Mouse (Mus musculus) erythroblast, adult 5-6 weeks (primary cell): ENCODE data around the gene Rnf141. TPM values are rescaled to one million over a fixed set of nuclear protein-coding genes. Genes with fewer than 3 reads are reported as not detected.

Experiments
- ATAC-seq: replicated peaks from 2 replicates; pipeline ENCODE4 v1.8.0; 2016; ENCODE audit warnings: moderate number of reproducible peaks, mild to moderate bottlenecking, moderate TSS enrichment, inconsistent platforms; ENCODE audit not compliant: poor library complexity, low FRiP score, severe bottlenecking
- total RNA-seq, 2 experiments: library from RNA; stranded (forward) in 1 of 2; stranded (reverse) in 1 of 2; fragments of 150-400 nt in 1 of 2; fragments of 200-764, 138-1000 nt in 1 of 2; gene quantifications; 2 replicates each; pipeline versions ENCODE4 v1.2.3 to v1.2.4; 2015 to 2017; ENCODE audit warnings: low replicate concordance in 2 of 2

Rnf141 gene
- total RNA-seq (2015; ENCODE audit: low replicate concordance) (11.0 and 17.8 TPM in 2 replicates), total RNA-seq (2017; ENCODE audit: low replicate concordance) (12.3 and 14.7 TPM in 2 replicates)

- ATAC-seq, result peak; percentile 95
Measured at GRCm38 (mm10) chr7:110843916-110844874, at the start of gene Rnf141. Gene Rnf141 (minus strand): TSS chr7:110844457.

- 0 out of 2 replicates have a peak, but pooled peaks have one; percentile 30 for ATAC-seq
Measured at GRCm38 (mm10) chr7:110891501-110891986, 47.3 kb upstream of the Rnf141 start.

DNA sequence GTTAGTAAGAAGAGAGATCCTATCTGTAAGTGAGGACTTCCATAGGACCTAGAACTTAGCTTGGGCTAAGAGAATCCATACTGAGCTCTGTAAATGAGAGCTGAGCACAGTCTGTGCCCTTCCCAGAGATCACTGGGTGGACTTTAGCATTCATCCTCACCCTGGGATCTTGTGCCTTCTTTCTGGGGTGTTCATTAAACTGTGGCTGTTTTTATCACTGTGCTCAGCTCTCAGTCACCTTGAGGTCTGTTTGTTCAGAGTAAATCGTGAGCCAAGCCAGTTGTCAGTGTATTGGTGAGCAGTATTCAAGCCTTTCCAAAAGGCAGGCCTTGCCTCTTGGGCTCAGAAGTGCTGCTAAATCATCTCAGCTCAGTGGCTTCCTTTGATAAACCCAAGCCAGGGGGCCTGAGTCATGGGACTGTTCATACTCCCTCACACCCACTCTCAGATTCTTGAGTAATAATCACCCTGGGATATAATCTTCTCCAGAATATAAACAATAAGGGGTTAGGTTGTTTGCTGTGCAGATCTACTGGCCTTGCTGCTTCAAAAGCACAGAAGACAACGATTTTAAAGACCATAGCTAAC is 37.6 kb upstream of the Rnf141 start:
- no peak for ATAC-seq

- no peak for ATAC-seq
Measured at GRCm38 (mm10) chr7:110878028-110878427, 33.8 kb upstream of the Rnf141 start.

DNA sequence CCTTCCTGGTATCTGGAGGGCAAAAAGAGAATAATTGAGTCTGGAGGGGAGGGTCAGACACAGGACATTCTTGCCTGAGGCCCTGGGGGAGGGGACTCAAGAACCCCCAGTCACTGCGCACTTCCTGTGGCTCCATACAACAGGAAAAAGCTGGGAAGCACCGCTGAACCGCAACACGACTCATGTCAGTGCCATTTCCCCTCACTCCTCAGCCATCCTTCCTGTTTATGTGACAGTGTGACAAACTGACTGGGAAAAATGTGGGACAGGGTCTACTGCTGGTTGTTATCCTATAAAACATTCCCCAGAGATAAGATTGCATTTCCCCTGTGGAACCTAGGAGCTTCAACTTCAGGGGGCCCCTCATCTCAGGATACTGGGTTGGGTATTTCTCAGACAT is 32.7 kb upstream of the Rnf141 start:
- ATAC-seq, result no peak

DNA sequence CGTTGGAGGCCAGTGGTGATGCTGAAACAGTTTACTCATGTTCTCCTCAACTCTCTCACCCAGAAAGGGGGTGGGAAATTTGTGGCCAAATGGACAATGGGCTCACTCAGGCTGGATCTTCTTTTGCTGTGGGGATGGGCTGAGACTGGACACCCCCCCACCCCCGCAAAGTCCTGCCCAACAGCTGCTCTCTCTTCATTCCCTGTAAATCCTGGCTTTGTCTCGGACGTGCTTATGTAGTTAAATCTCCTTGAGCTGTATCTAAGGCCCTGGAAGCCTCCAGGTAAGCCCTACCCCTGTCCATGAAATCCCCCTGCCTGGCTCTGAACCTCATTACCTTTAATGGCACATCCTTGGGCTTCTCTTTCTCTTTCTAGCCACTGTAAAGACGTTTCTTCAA is 24.6 kb upstream of the Rnf141 start:
- ATAC-seq, result no peak

- no peak for ATAC-seq
Measured at GRCm38 (mm10) chr7:110867116-110867515, 22.9 kb upstream of the Rnf141 start.

DNA sequence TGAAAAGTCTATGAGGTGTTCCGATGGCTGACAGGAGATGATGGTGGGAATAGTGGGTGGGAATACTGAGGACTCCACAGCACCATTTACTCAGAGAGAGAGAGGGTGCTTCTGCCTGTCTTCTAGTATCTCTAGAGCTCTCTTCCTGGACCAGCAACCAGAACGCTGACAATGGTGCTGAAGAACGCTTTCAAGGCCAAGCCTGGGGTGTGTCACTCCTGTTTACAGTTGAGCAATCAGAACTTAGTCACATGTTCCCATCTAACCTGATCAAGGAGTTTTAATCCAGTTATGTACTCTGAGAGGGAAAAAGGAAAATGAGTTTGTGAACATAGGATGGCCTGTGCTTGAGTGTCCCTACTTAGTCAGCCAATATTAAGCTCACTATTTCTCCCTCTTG is 21.8 kb upstream of the Rnf141 start:
- ATAC-seq, result no peak

GRCm38 (mm10) chr7:110865570-110865969 is 21.3 kb upstream of the Rnf141 start:
- ATAC-seq, result no peak

DNA sequence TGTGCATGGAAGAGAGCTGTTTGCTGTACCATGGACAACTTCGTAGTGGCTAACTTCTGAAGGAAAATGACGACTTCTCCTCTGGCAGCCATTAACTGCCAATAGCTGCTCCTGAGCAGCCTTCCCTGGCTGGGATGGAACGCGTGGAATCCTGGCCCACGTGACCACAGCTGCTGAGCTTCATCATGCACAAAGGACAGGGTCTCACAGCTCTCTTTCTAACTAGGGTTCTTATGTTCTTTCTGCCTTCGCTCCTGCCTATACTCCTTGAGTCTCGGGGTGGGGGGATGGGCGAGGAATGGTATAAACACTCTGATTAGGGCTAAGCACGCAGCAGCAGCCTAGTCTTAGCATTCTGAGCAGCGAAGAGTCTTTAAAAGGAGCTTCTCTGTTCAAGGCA is 20.8 kb upstream of the Rnf141 start:
- ATAC-seq, result no peak

DNA sequence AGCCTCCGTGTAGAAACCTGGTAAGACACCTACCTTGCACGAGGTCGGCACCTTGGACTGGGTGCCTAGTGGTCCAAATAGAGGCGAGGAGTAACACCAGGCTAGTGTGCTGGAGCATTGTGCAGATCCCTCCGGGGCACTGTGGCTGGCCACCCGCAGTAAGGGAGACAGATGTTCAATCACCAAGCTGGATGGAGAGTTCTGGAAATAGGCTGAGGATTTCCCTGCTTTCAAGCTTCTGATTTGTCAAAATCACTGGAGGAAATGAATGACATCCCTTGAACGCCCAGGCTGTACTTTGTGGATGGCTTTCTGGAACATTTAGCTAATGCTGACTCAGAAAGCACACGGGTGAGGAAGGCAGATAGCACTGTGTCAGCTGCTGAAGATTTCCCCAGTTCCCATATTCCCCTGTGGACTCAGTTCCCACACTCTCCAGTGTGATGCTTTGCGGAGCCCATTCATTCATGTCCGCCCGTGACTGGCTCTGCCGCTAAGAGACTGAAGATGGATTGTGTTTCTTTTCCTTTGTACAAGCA is 18.6 kb upstream of the Rnf141 start, which contains the start of gene Lyve1:
Lyve1 (minus strand) TSS at position 489 of the 539 bp plus-strand sequence.
- ATAC-seq, result no peak

GRCm38 (mm10) chr7:110860129-110860528 is 15.9 kb upstream of the Rnf141 start:
- no peak for ATAC-seq

- ATAC-seq, result no peak
Measured at GRCm38 (mm10) chr7:110855604-110856003, 11.3 kb upstream of the Rnf141 start.

DNA sequence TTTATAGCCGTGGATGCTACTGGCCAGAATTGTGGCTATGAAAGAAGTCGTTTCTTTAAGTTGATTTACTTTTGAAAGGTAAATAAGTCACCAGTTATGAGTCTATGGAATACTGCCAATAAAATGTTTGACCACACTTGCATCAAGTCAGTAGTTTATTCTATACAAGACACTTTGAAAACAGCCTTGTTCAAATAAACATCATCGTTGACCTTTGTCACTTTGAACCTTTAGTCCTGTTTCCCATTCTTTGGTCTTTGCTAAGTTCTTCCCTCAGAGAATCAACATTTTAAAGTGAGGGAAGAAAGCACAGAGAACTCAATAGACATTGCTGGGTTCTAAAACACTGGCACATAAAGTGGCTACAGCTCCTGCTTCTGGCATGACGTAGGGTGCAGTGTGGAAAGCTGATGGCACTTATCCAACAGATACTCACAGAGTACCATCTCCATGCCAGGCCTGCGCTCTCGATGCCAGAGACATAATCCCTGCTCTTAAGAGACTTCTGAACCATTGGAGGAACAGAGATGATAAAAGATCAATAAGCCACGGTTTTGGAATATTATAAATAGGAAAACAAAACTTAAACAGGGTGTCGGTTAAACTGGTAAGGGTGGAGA is 10.8 kb upstream of the Rnf141 start:
- ATAC-seq, result no peak

GRCm38 (mm10) chr7:110854519-110854918 is 10.3 kb upstream of the Rnf141 start:
- ATAC-seq, result no peak

DNA sequence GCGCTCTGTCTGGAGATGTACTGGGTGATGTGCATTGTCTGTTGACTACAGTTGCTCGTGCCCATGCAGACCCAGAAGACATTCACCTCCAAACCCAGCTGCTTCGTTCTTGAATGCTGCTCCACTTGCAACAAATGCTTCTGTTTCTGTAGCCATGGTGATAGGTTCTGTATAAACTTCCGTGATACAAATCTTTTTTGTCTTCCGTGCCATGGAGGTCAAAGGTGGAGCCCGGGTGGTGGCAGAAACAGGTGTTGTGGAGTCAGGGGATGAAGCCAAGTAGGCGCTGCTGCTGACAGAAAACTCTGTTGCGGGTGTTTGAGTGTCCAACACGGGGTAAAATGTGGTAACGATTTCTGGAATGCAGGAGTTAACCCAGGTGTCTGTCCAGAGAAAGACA is 9.4 kb upstream of the Rnf141 start:
- no peak for ATAC-seq

GRCm38 (mm10) chr7:110851541-110852203 is 7.4 kb upstream of the Rnf141 start:
- ATAC-seq, result no peak

GRCm38 (mm10) chr7:110848371-110848770 is 4.1 kb upstream of the Rnf141 start:
- no peak for ATAC-seq

- no peak for ATAC-seq
Measured at GRCm38 (mm10) chr7:110847321-110847720, 3.1 kb upstream of the Rnf141 start.

- no peak for ATAC-seq
Measured at GRCm38 (mm10) chr7:110840332-110840731, 3.9 kb downstream of the Rnf141 start.
